Comparison of ENCODE assay signal across 26 mouse cellular contexts in the genomic region with DNA sequence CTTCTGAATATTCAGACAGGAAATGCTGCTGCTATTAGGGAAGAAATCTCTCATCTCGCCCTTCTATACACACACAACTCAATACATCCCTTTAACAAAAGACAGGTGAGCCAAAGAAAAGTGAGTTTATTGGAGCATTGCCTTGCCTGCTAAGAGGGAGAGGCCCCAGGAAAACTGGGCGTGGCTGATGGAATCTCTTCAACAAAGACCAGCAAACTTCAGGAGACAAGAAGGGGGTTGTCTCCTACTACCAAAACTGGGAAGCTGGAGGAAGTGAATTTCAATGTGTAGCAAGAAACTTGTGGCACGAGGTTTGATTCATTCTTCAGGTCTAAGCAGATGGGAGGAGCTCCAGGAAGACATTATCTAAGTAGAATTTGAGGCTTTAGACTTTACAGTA.
"Had no signal": no experiment of that assay in that cellular context is flagged by ENCODE, and none has a peak within 500 bp of the region (broad histone marks: within the 10 kb centered on the region; RNA-seq: fewer than 3 reads in every experiment).

No protein-coding gene starts in this region.

- H3K4me2 ChIP-seq: heart, embryonic 11.5 days; heart, embryonic 13.5 days; heart, embryonic 15.5 days; hindbrain, embryonic 13.5 days; hindbrain, embryonic 15.5 days; kidney, embryonic 15.5 days; limb, embryonic 13.5 days; limb, embryonic 15.5 days; liver, embryonic 12.5 days had no signal

- H3K9ac ChIP-seq: heart, embryonic 13.5 days; heart, embryonic 15.5 days; hindbrain, embryonic 13.5 days; hindbrain, embryonic 15.5 days; kidney, embryonic 15.5 days; limb, embryonic 13.5 days; limb, embryonic 15.5 days; liver, embryonic 12.5 days; liver, embryonic 14.5 days had no signal

- H3K4me3 ChIP-seq: heart, adult 2 months; heart, embryonic 13.5 days; heart, embryonic 15.5 days; hindbrain, embryonic 13.5 days; hindbrain, embryonic 15.5 days; kidney, embryonic 15.5 days; limb, embryonic 13.5 days; limb, embryonic 15.5 days; liver, embryonic 12.5 days had no signal

- DNase-seq: gastrocnemius, postnatal 14 days; gastrocnemius, postnatal 36 days; heart, adult 2 months; heart, postnatal 14 days; heart, postnatal 36 days; kidney, adult 11 months; kidney, adult 2 months; kidney, adult 9 months; kidney, postnatal 14 days; kidney, postnatal 36 days; layer of hippocampus, adult 9-11 months; layer of hippocampus, postnatal 36 days; left cerebral cortex, postnatal 4 days had no signal

- H3K4me1 ChIP-seq: hindbrain, embryonic 15.5 days; kidney, embryonic 15.5 days; limb, embryonic 13.5 days; limb, embryonic 15.5 days; liver, embryonic 12.5 days had no signal

- H3K9me3 ChIP-seq: heart, embryonic 13.5 days; heart, embryonic 15.5 days; hindbrain, embryonic 13.5 days; hindbrain, embryonic 15.5 days; kidney, embryonic 15.5 days; limb, embryonic 13.5 days; limb, embryonic 15.5 days; liver, embryonic 12.5 days had no signal

- ATAC-seq: hindbrain, postnatal 0 days; intestine, embryonic 16.5 days; liver, embryonic 12.5 days had no signal

- H3K27ac ChIP-seq: heart, adult 2 months; heart, embryonic 13.5 days; heart, embryonic 15.5 days; hindbrain, embryonic 13.5 days; hindbrain, embryonic 15.5 days; hindbrain, postnatal 0 days; kidney, embryonic 15.5 days; kidney, postnatal 0 days; limb, embryonic 13.5 days; limb, embryonic 15.5 days; liver, embryonic 12.5 days; liver, embryonic 14.5 days had no signal

- H3K27me3 ChIP-seq: heart, embryonic 13.5 days; heart, embryonic 15.5 days; hindbrain, embryonic 13.5 days; hindbrain, embryonic 15.5 days; kidney, embryonic 15.5 days; limb, embryonic 13.5 days; limb, embryonic 15.5 days had no signal

- H3K36me3 ChIP-seq: heart, embryonic 13.5 days; heart, embryonic 15.5 days; hindbrain, embryonic 13.5 days; hindbrain, embryonic 15.5 days; kidney, embryonic 15.5 days; limb, embryonic 13.5 days; limb, embryonic 15.5 days; liver, embryonic 12.5 days had no signal
